Mouse (Mus musculus): ENCODE measurements around the gene Dpp10. TPM values are rescaled to one million over a fixed set of nuclear protein-coding genes. Genes with fewer than 3 reads are reported as not detected.

Dpp10 gene
- polyA plus RNA-seq, 1 experiment from 2014 or later, result 0.03 TPM

DNA sequence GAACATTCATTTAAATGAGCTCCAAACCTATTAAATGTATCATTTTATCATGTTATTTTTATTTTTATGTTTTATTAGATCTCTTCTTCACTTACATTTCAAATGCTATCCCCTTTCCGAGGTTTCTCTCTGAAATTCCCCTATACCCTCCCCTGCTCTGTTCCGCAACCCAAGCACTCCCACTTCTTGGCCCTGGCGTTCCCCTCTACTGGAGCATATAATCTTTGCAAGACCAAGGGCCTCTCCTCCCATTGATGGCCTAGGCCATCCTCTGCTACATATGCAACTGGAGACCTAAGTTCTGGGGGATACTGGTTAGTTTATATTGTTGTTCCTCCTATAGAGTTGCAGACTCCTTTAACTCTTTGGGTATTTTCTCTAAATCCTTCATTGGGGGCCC, 283.1 kb downstream of the Dpp10 start:
- no peak overlapping the region for H3K27ac ChIP-seq (ENCODE audit: low read length)
- no peak for ATAC-seq (ENCODE audit: low read depth)
- no peak overlapping the region for H3K4me2 ChIP-seq (ENCODE audit: low read depth, low read length)
- H3K36me3 ChIP-seq (ENCODE audit: control insufficient read depth, insufficient read depth, low read length), result no peaks in the 10 kb centered on the region
- no peak overlapping the region for H3K4me3 ChIP-seq (ENCODE audit: low read length)
- H3K4me1 ChIP-seq (replicated peaks; ENCODE audit: control insufficient read depth, insufficient read depth, low read length), result no peaks in the 10 kb centered on the region
- H3K9me3 ChIP-seq (ENCODE audit: control insufficient read depth, low read length), result no peaks in the 10 kb centered on the region
- WGBS, result 94% methylated on average over 3 of the region's 3 CpGs
- no peaks in the 10 kb centered on the region for H3K27me3 ChIP-seq (ENCODE audit: control insufficient read depth, insufficient read depth, low read depth, low read length)
- H3K9ac ChIP-seq (ENCODE audit: low read length), result no peak overlapping the region

GRCm38 (mm10) chr1:123756055-123756454, 289.3 kb downstream of the Dpp10 start:
- Histone ChIP-seq H3K36me3 (ENCODE audit: control insufficient read depth, insufficient read depth, low read length) (no peaks in the 10 kb centered on the region), H3K27ac (ENCODE audit: low read length) (no peak overlapping the region), H3K4me1 (replicated peaks; ENCODE audit: control insufficient read depth, insufficient read depth, low read length) (no peaks in the 10 kb centered on the region), H3K9ac (ENCODE audit: low read length) (no peak overlapping the region), H3K9me3 (ENCODE audit: control insufficient read depth, low read length) (no peaks in the 10 kb centered on the region), H3K27me3 (ENCODE audit: control insufficient read depth, insufficient read depth, low read depth, low read length) (no peaks in the 10 kb centered on the region), H3K4me2 (ENCODE audit: low read depth, low read length) (no peak overlapping the region), H3K4me3 (ENCODE audit: low read length) (no peak overlapping the region)
- no peak for ATAC-seq (ENCODE audit: low read depth)

DNA sequence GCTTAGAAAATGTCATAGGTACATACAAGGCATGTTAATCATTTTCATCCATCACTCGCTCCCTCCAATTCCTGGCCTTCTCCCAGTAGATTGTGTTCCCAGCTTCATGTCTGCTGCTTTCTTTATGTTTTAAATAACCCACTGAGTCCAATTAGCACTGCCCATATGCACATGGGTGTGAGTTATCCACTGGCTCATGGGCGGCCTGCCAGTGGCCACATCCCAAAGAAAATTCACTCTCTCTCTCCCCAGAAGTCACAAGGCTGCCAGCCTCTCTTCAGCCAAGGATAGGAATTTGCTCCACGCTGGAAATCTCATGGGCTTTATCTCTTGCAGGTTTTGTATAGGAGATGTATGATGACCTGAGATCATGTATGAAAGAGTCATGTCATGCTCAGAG, 338.1 kb downstream of the Dpp10 start:
- WGBS, result 74% methylated on average over 3 of the region's 3 CpGs
- H3K9me3 ChIP-seq (ENCODE audit: control insufficient read depth, low read length), result no peaks in the 10 kb centered on the region
- H3K36me3 ChIP-seq (ENCODE audit: control insufficient read depth, insufficient read depth, low read length), result no peaks in the 10 kb centered on the region
- H3K4me3 ChIP-seq (ENCODE audit: low read length), result no peak overlapping the region
- H3K27ac ChIP-seq (ENCODE audit: low read length), result no peak overlapping the region
- no peak for ATAC-seq (ENCODE audit: low read depth)
- H3K9ac ChIP-seq (ENCODE audit: low read length), result no peak overlapping the region
- no peak overlapping the region for H3K4me2 ChIP-seq (ENCODE audit: low read depth, low read length)
- H3K4me1 ChIP-seq (replicated peaks; ENCODE audit: control insufficient read depth, insufficient read depth, low read length), result no peaks in the 10 kb centered on the region
- no peaks in the 10 kb centered on the region for H3K27me3 ChIP-seq (ENCODE audit: control insufficient read depth, insufficient read depth, low read depth, low read length)

DNA sequence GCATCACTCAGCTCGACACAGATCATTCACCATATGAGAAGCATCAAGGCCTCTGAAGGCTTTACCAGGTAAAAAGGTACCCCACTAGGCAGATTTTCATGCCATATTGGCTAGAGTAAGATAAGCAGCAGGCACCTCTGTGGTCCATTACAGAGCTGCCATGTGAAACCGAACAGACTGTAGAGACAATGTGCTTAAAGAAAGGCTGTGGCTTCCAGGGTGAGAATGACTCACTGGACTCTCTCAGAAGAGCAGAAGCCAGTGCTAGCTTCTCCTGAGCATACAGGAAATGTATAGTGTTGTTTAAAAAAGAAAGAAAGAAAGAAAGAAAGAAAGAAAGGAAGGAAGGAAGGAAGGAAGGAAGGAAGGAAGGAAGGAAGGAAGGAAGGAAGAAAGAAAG, 386.9 kb downstream of the Dpp10 start:
- WGBS, result 68% methylated on average over 2 of the region's 2 CpGs

GRCm38 (mm10) chr1:123656607-123657006, 388.8 kb downstream of the Dpp10 start:
- no peak for ATAC-seq (ENCODE audit: low read depth)
- Histone ChIP-seq H3K36me3 (ENCODE audit: control insufficient read depth, insufficient read depth, low read length) (no peaks in the 10 kb centered on the region), H3K27ac (ENCODE audit: low read length) (no peak overlapping the region), H3K9me3 (ENCODE audit: control insufficient read depth, low read length) (no peaks in the 10 kb centered on the region), H3K27me3 (ENCODE audit: control insufficient read depth, insufficient read depth, low read depth, low read length) (no peaks in the 10 kb centered on the region), H3K9ac (ENCODE audit: low read length) (no peak overlapping the region), H3K4me2 (ENCODE audit: low read depth, low read length) (no peak overlapping the region), H3K4me1 (replicated peaks; ENCODE audit: control insufficient read depth, insufficient read depth, low read length) (no peaks in the 10 kb centered on the region), H3K4me3 (ENCODE audit: low read length) (no peak overlapping the region)
- WGBS, result 35% methylated on average over 3 of the region's 3 CpGs

More for the DNA sequence above, 386.9 kb downstream of the Dpp10 start:
- no peak overlapping the region for H3K4me3 ChIP-seq (ENCODE audit: low read length)
- no peak overlapping the region for H3K27ac ChIP-seq (ENCODE audit: low read length)
- ATAC-seq (ENCODE audit: low read depth), result no peak
- H3K9me3 ChIP-seq (ENCODE audit: control insufficient read depth, low read length), result no peaks in the 10 kb centered on the region
- H3K9ac ChIP-seq (ENCODE audit: low read length), result no peak overlapping the region
- no peak overlapping the region for H3K4me2 ChIP-seq (ENCODE audit: low read depth, low read length)
- H3K4me1 ChIP-seq (replicated peaks; ENCODE audit: control insufficient read depth, insufficient read depth, low read length), result no peaks in the 10 kb centered on the region
- H3K36me3 ChIP-seq (ENCODE audit: control insufficient read depth, insufficient read depth, low read length), result no peaks in the 10 kb centered on the region
- H3K27me3 ChIP-seq (ENCODE audit: control insufficient read depth, insufficient read depth, low read depth, low read length), result no peaks in the 10 kb centered on the region

DNA sequence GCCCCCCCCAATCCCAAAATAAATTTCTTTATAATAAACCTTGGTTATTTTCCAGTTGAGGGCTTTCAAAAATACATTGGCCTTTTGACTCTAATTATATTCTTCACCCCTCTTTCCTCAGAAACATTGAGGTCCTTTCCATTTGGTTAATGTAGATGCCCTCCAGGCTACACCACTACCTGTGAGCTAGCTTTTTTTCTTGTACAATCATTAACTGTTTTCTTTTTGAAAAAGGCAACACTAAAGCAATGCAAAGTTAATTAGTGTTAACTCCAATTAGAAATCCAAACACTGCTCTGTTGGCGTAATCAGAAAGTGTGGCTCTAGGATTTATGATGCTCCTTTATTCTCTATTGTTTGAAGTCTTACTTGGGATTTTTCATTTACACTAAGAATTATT, 407.5 kb downstream of the Dpp10 start:
- Histone ChIP-seq H3K9me3 (ENCODE audit: control insufficient read depth, low read length) (no peaks in the 10 kb centered on the region), H3K4me2 (ENCODE audit: low read depth, low read length) (no peak overlapping the region), H3K9ac (ENCODE audit: low read length) (no peak overlapping the region), H3K4me1 (replicated peaks; ENCODE audit: control insufficient read depth, insufficient read depth, low read length) (no peaks in the 10 kb centered on the region), H3K27ac (ENCODE audit: low read length) (no peak overlapping the region), H3K4me3 (ENCODE audit: low read length) (no peak overlapping the region), H3K27me3 (ENCODE audit: control insufficient read depth, insufficient read depth, low read depth, low read length) (no peaks in the 10 kb centered on the region), H3K36me3 (ENCODE audit: control insufficient read depth, insufficient read depth, low read length) (no peaks in the 10 kb centered on the region)
- no peak for ATAC-seq (ENCODE audit: low read depth)
- 87% methylated on average over 1 of the region's 1 CpGs for WGBS

DNA sequence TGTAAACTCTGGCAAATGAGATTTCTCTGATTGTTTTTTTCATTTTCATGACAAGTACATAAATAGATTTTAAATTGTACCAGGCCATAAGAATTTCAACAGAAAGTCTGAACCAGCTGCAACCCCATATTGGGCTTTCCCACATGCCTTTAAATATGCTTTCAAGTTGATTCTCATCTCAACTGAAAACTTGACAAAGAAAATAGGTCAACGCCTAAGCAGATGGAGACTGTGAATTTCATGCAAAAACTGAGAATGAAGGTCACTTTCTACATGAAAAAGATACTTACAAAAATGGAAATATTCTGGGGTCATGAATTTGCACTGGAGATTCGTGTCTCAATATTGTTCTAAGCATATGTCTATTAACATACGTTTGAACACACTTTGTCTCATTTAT, 417.1 kb downstream of the Dpp10 start:
- Histone ChIP-seq H3K4me1 (replicated peaks; ENCODE audit: control insufficient read depth, insufficient read depth, low read length) (no peaks in the 10 kb centered on the region), H3K36me3 (ENCODE audit: control insufficient read depth, insufficient read depth, low read length) (no peaks in the 10 kb centered on the region), H3K27ac (ENCODE audit: low read length) (no peak overlapping the region), H3K9me3 (ENCODE audit: control insufficient read depth, low read length) (no peaks in the 10 kb centered on the region), H3K4me3 (ENCODE audit: low read length) (no peak overlapping the region), H3K9ac (ENCODE audit: low read length) (no peak overlapping the region), H3K4me2 (ENCODE audit: low read depth, low read length) (no peak overlapping the region), H3K27me3 (ENCODE audit: control insufficient read depth, insufficient read depth, low read depth, low read length) (no peaks in the 10 kb centered on the region)
- 82% methylated on average over 3 of the region's 3 CpGs for WGBS
- ATAC-seq (ENCODE audit: low read depth), result no peak

GRCm38 (mm10) chr1:123584857-123585256, 460.5 kb downstream of the Dpp10 start:
- Histone ChIP-seq H3K4me1 (replicated peaks; ENCODE audit: control insufficient read depth, insufficient read depth, low read length) (no peaks in the 10 kb centered on the region), H3K27ac (ENCODE audit: low read length) (no peak overlapping the region), H3K9me3 (ENCODE audit: control insufficient read depth, low read length) (no peaks in the 10 kb centered on the region), H3K36me3 (ENCODE audit: control insufficient read depth, insufficient read depth, low read length) (no peaks in the 10 kb centered on the region), H3K27me3 (ENCODE audit: control insufficient read depth, insufficient read depth, low read depth, low read length) (no peaks in the 10 kb centered on the region), H3K4me2 (ENCODE audit: low read depth, low read length) (no peak overlapping the region), H3K4me3 (ENCODE audit: low read length) (no peak overlapping the region), H3K9ac (ENCODE audit: low read length) (no peak overlapping the region)
- ATAC-seq (ENCODE audit: low read depth), result no peak

- ATAC-seq (ENCODE audit: low read depth), result no peak
- Histone ChIP-seq H3K27me3 (ENCODE audit: control insufficient read depth, insufficient read depth, low read depth, low read length) (no peaks in the 10 kb centered on the region), H3K4me1 (replicated peaks; ENCODE audit: control insufficient read depth, insufficient read depth, low read length) (no peaks in the 10 kb centered on the region), H3K9ac (ENCODE audit: low read length) (no peak overlapping the region), H3K9me3 (ENCODE audit: control insufficient read depth, low read length) (no peaks in the 10 kb centered on the region), H3K36me3 (ENCODE audit: control insufficient read depth, insufficient read depth, low read length) (no peaks in the 10 kb centered on the region), H3K27ac (ENCODE audit: low read length) (no peak overlapping the region), H3K4me2 (ENCODE audit: low read depth, low read length) (no peak overlapping the region), H3K4me3 (ENCODE audit: low read length) (no peak overlapping the region)
- 67% methylated on average over 2 of the region's 2 CpGs for whole genome bisulfite sequencing
Measured at GRCm38 (mm10) chr1:123580112-123580511, 465.2 kb downstream of the Dpp10 start.

GRCm38 (mm10) chr1:123573713-123574112, 471.6 kb downstream of the Dpp10 start:
- Histone ChIP-seq H3K9me3 (ENCODE audit: control insufficient read depth, low read length) (no peaks in the 10 kb centered on the region), H3K27ac (ENCODE audit: low read length) (no peak overlapping the region), H3K4me3 (ENCODE audit: low read length) (no peak overlapping the region), H3K9ac (ENCODE audit: low read length) (no peak overlapping the region), H3K27me3 (ENCODE audit: control insufficient read depth, insufficient read depth, low read depth, low read length) (no peaks in the 10 kb centered on the region), H3K4me1 (replicated peaks; ENCODE audit: control insufficient read depth, insufficient read depth, low read length) (no peaks in the 10 kb centered on the region), H3K36me3 (ENCODE audit: control insufficient read depth, insufficient read depth, low read length) (no peaks in the 10 kb centered on the region), H3K4me2 (ENCODE audit: low read depth, low read length) (no peak overlapping the region)
- 56% methylated on average over 1 of the region's 1 CpGs for WGBS
- no peak for ATAC-seq (ENCODE audit: low read depth)
